Mouse (Mus musculus) ovary, postnatal 14 days (tissue): Measurements from ENCODE around the gene Klf17.
"Not testable (repeated sequence)": the region's sequence is repeated elsewhere in the genome, so short reads cannot be mapped to it uniquely, and the experiment has no call there.

Source experiments
- DNase-seq: peaks from one replicate; pipeline ENCODE4 v3.0.0; 2022; ENCODE audit warnings: low spot score

Klf17 gene

GRCm38 (mm10) chr4:117765416-117765815 lies at the start of gene Klf17:
Gene Klf17 (minus strand): TSS chr4:117765648.
- no peak for DNase-seq

- DNase-seq, result no peak
Measured at GRCm38 (mm10) chr4:117814333-117814732, 48.9 kb upstream of the Klf17 start.

GRCm38 (mm10) chr4:117813591-117814192 lies 48.2 kb upstream of the Klf17 start:
- no peak for DNase-seq

- DNase-seq, result no peak
Measured at GRCm38 (mm10) chr4:117810933-117811332, 45.5 kb upstream of the Klf17 start.

- DNase-seq, result no peak
Measured at GRCm38 (mm10) chr4:117806992-117807391, 41.5 kb upstream of the Klf17 start.

- no peak for DNase-seq
Measured at GRCm38 (mm10) chr4:117799904-117800303, 34.5 kb upstream of the Klf17 start.

GRCm38 (mm10) chr4:117788308-117788707 lies 22.9 kb upstream of the Klf17 start:
- DNase-seq, result no peak

- no peak for DNase-seq
Measured at GRCm38 (mm10) chr4:117786963-117787362, 21.5 kb upstream of the Klf17 start.

GRCm38 (mm10) chr4:117782908-117783307 lies 17.5 kb upstream of the Klf17 start:
- DNase-seq, result no peak

- no peak for DNase-seq
Measured at GRCm38 (mm10) chr4:117772960-117773359, 7.5 kb upstream of the Klf17 start.

GRCm38 (mm10) chr4:117770935-117771334 lies 5.5 kb upstream of the Klf17 start:
- peak; percentile 73 for DNase-seq

GRCm38 (mm10) chr4:117760151-117760550 lies 5.3 kb downstream of the Klf17 start:
- no peak for DNase-seq

GRCm38 (mm10) chr4:117752469-117752868 lies 13.0 kb downstream of the Klf17 start:
- not testable (repeated sequence) for DNase-seq

- no peak for DNase-seq
Measured at GRCm38 (mm10) chr4:117737559-117737958, 27.9 kb downstream of the Klf17 start.

GRCm38 (mm10) chr4:117731926-117732325 lies 33.5 kb downstream of the Klf17 start:
- DNase-seq, result no peak

- DNase-seq, result no peak
Measured at GRCm38 (mm10) chr4:117724112-117724511, 41.3 kb downstream of the Klf17 start, which contains the start of gene Gm12845. Gene Gm12845 (plus strand): TSS chr4:117724412.

GRCm38 (mm10) chr4:117713303-117714098 lies 51.9 kb downstream of the Klf17 start:
- no peak for DNase-seq

GRCm38 (mm10) chr4:117712314-117712713 lies 53.1 kb downstream of the Klf17 start:
- no peak for DNase-seq

GRCm38 (mm10) chr4:117708780-117709550 lies 56.5 kb downstream of the Klf17 start:
- DNase-seq, result no peak
